Mouse (Mus musculus) layer of hippocampus, adult 11-12 months (tissue): Measurements from ENCODE around the gene Mctp1.
"Not testable (repeated sequence)": the region's sequence is repeated elsewhere in the genome, so short reads cannot be mapped to it uniquely, and the experiment has no call there.

ENCODE experiments used
- DNase-seq: peaks from one replicate; pipeline ENCODE4 v3.0.0; 2022; ENCODE audit warnings: low spot score

The Mctp1 gene

GRCm38 (mm10) chr13:76481601-76482000 is 97.3 kb downstream of the Mctp1 start:
- no peak for DNase-seq

- DNase-seq, result no peak
These were observed 98.7 kb downstream of the Mctp1 start for GRCm38 (mm10) chr13:76482998-76483397.

GRCm38 (mm10) chr13:76484086-76484709 is 99.9 kb downstream of the Mctp1 start:
- DNase-seq, result no peak

GRCm38 (mm10) chr13:76515896-76516295 is 131.6 kb downstream of the Mctp1 start:
- DNase-seq, result no peak

GRCm38 (mm10) chr13:76523170-76523569 is 138.8 kb downstream of the Mctp1 start:
- DNase-seq, result no peak

GRCm38 (mm10) chr13:76527326-76527725 is 143.0 kb downstream of the Mctp1 start:
- DNase-seq, result no peak

- no peak for DNase-seq
These were observed 143.4 kb downstream of the Mctp1 start for GRCm38 (mm10) chr13:76527751-76528150.

- no peak for DNase-seq
These were observed 145.6 kb downstream of the Mctp1 start for GRCm38 (mm10) chr13:76529915-76530314.

- no peak for DNase-seq
These were observed 146.7 kb downstream of the Mctp1 start for GRCm38 (mm10) chr13:76530867-76531504.

- no peak for DNase-seq
These were observed 163.5 kb downstream of the Mctp1 start for GRCm38 (mm10) chr13:76547854-76548253.

- DNase-seq, result no peak
These were observed 176.6 kb downstream of the Mctp1 start for GRCm38 (mm10) chr13:76560918-76561317.

GRCm38 (mm10) chr13:76561594-76561993 is 177.3 kb downstream of the Mctp1 start:
- no peak for DNase-seq

GRCm38 (mm10) chr13:76564061-76564460 is 179.7 kb downstream of the Mctp1 start:
- no peak for DNase-seq

- DNase-seq, result no peak
These were observed 181.7 kb downstream of the Mctp1 start for GRCm38 (mm10) chr13:76566024-76566423.

GRCm38 (mm10) chr13:76567448-76567847 is 183.1 kb downstream of the Mctp1 start:
- no peak for DNase-seq

GRCm38 (mm10) chr13:76568569-76569211 is 184.4 kb downstream of the Mctp1 start:
- no peak for DNase-seq

- DNase-seq, result peak; percentile 34
These were observed 195.1 kb downstream of the Mctp1 start for GRCm38 (mm10) chr13:76579414-76579813.

GRCm38 (mm10) chr13:76585447-76585846 is 201.1 kb downstream of the Mctp1 start:
- DNase-seq, result no peak

GRCm38 (mm10) chr13:76590709-76591108 is 206.4 kb downstream of the Mctp1 start:
- not testable (repeated sequence) for DNase-seq

- no peak for DNase-seq
These were observed 206.9 kb downstream of the Mctp1 start for GRCm38 (mm10) chr13:76591189-76591588.

GRCm38 (mm10) chr13:76591692-76592091 is 207.4 kb downstream of the Mctp1 start:
- no peak for DNase-seq

GRCm38 (mm10) chr13:76592908-76593307 is 208.6 kb downstream of the Mctp1 start:
- no peak for DNase-seq

GRCm38 (mm10) chr13:76597005-76597404 is 212.7 kb downstream of the Mctp1 start:
- DNase-seq, result no peak
